Mouse (Mus musculus) adrenal gland, adult 10 weeks (tissue): ENCODE results near the gene P2rx7. TPM values are rescaled to one million over a fixed set of nuclear protein-coding genes. Genes with fewer than 3 reads are reported as not detected.

Source experiments
- polyA plus RNA-seq: library from polyadenylated mRNA; stranded (reverse); fragments of 350-450 nt; fragmentation: Illumina TruSeq; extraction: RNeasy Lipid Tissue Mini Kit (QIAGEN cat#74804); gene quantifications from one replicate; pipeline ENCODE4 v1.2.3, GENCODE M21; 2014; ENCODE audit warnings: low read depth, low replicate concordance

Gene P2rx7
- 1.7 TPM for polyA plus RNA-seq

GRCm38 (mm10) chr5:122643701-122644100 lies at the start of gene P2rx7:
Gene P2rx7 (plus strand): TSS chr5:122643911.

GRCm38 (mm10) chr5:122613908-122614732 lies 29.6 kb upstream of the P2rx7 start, which contains the start of gene Ift81:
Gene Ift81 (minus strand): TSS chr5:122614518.

GRCm38 (mm10) chr5:122707276-122708181 lies 63.8 kb downstream of the P2rx7 start, which contains the start of gene P2rx4:
Gene P2rx4 (plus strand): TSS chr5:122707544.

Other genes with a start within 250 kb of the P2rx7 start
- 9.9 TPM for gene Anapc7, start 222.2 kb upstream of the P2rx7 start, polyA plus RNA-seq
- 210 TPM for gene Atp2a2, start 141.7 kb upstream of the P2rx7 start, polyA plus RNA-seq
- gene Ift81, start 29.4 kb upstream of the P2rx7 start, polyA plus RNA-seq, result 42.6 TPM
- gene P2rx4, start 63.6 kb downstream of the P2rx7 start, polyA plus RNA-seq, result 9.4 TPM
- gene Camkk2, start 135.5 kb downstream of the P2rx7 start, polyA plus RNA-seq, result 9.6 TPM
- gene Anapc5, start 177.4 kb downstream of the P2rx7 start, polyA plus RNA-seq, result 205 TPM
- 13.9 TPM for gene Rnf34, start 206.1 kb downstream of the P2rx7 start, polyA plus RNA-seq